Mouse (Mus musculus) stomach, postnatal 0 days (tissue): Measurements from ENCODE around the gene Ankrd40. TPM values are rescaled to one million over a fixed set of nuclear protein-coding genes. Genes with fewer than 3 reads are reported as not detected.

Source experiments
- ATAC-seq: fragments of 200-750 bp; cut with Nextera tagmentation; 2 replicates; pipeline ENCODE4 v1.8.0; 2017; ENCODE audit not compliant: low FRiP score, low TSS enrichment
- DNase-seq: peaks from one replicate; pipeline ENCODE4 v3.0.0-alpha.2; 2016; ENCODE audit warnings: low spot score
- H3K27ac ChIP-seq: fragments of 300-500 bp; sonication (generic); replicated peaks from 2 replicates; pipeline ENCODE4 v1.5.1; 2014; ENCODE audit warnings: mild to moderate bottlenecking, control low read depth
- H3K27me3 ChIP-seq: fragments of 300-500 bp; sonication (generic); 2 replicates; pipeline ENCODE4 v1.6.1; 2014; ENCODE audit warnings: low read length; ENCODE audit not compliant: control insufficient read depth, insufficient read depth
- H3K36me3 ChIP-seq: fragments of 300-500 bp; sonication (generic); 2 replicates; pipeline ENCODE4 v1.6.1; 2014; ENCODE audit warnings: low read length, mixed read lengths; ENCODE audit not compliant: control insufficient read depth, insufficient read depth
- H3K4me1 ChIP-seq: fragments of 300-500 bp; sonication (generic); replicated peaks from 2 replicates; pipeline ENCODE4 v1.6.1; 2014; ENCODE audit warnings: antibody characterized with exemption; ENCODE audit not compliant: control insufficient read depth, insufficient read depth
- H3K4me2 ChIP-seq: fragments of 300-500 bp; sonication (generic); replicated peaks from 2 replicates; pipeline ENCODE4 v1.6.1; 2014; ENCODE audit warnings: low read depth, mild to moderate bottlenecking, control low read depth, moderate library complexity
- H3K4me3 ChIP-seq: fragments of 300-500 bp; sonication (generic); 2 replicates; pipeline ENCODE4 v1.5.1; 2014; ENCODE audit warnings: low read depth, low read length, control low read depth
- H3K9ac ChIP-seq: fragments of 300-500 bp; sonication (generic); 2 replicates; pipeline ENCODE4 v1.6.1; 2014; ENCODE audit warnings: mild to moderate bottlenecking, low read length, control low read depth, mixed read lengths
- H3K9me3 ChIP-seq: fragments of 300-500 bp; sonication (generic); 2 replicates; pipeline ENCODE4 v1.6.1; 2016; ENCODE audit warnings: low read length; ENCODE audit not compliant: control insufficient read depth
- CTCF ChIP-seq: IDR thresholded peaks from 2 replicates; pipeline ENCODE4 v1.5.1; 2016; ENCODE audit warnings: antibody characterized with exemption, low read depth, mild to moderate bottlenecking, moderate library complexity
- EP300 ChIP-seq: optimal IDR thresholded peaks from 2 replicates; pipeline ENCODE3; 2016; ENCODE audit warnings: antibody characterized with exemption
- WGBS: fragments of 180-500 bp; shearing (Covaris S2); extraction: QIAGEN DNeasy Blood & Tissue Kit; methylation state at CpG from one replicate; pipeline ENCODE4 v1.1.7; 2014; 5-methylcytosine and 5-hydroxymethylcytosine counted together
- polyA plus RNA-seq: library from polyadenylated mRNA; unstranded; fragments of >200 nt; fragmentation: Nextera tagmentation; extraction: Ambion mirVana; gene quantifications from 2 replicates; pipeline ENCODE4 v1.2.1, GENCODE M21; 2015

The Ankrd40 gene
- polyA plus RNA-seq, 1 experiment from 2014 or later, result 14.8 TPM

DNA sequence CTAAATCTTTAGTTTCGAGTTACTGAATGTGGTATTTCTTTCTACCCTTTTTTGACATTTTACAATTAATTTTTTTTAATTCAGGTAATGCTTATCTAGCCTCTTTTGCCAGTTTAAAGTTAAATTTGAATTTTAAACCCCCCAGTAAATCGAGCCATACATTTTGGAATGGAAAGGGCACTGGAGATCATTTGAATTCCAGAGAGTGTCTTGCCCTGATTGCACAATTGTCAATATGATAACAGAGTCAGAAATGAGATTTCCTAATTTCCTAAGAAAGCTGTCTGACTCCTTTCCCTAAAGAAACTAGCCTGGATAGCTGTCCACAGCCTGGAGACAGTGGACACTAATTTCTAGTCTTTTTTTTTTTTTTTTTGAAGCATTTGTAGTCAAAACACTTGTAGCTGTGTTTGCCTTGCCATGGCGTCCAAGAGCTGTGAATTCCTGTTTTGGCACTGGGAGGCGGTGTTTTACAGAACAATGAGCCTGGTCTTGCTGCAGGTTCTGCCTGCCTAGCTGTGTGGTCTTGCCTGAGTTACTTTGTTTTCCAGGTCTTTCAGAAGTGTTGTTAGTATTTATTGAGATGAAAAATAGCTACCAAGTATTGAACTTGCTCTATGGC, 1.6 kb downstream of the Ankrd40 start:
- DNase-seq (peak; percentile 66), ATAC-seq (no peak)
- 36% methylated on average over 4 of the region's 4 CpGs for WGBS
- Histone ChIP-seq H3K36me3 (no peaks in the 10 kb centered on the region), H3K9ac (no peak overlapping the region), H3K4me1 (peaks cover 4% of the 10 kb centered on the region; the same call in 1 of the 2 replicates), H3K9me3 (no peaks in the 10 kb centered on the region), H3K4me2 (peak overlapping the region; percentile 1; the same call in 1 of the 2 replicates), H3K27me3 (no peaks in the 10 kb centered on the region), H3K27ac (no peak overlapping the region; the same call in 1 of the 2 replicates), H3K4me3 (no peak overlapping the region)
- peak; percentile 74 for TF ChIP-seq CTCF
- no peak for TF ChIP-seq EP300

DNA sequence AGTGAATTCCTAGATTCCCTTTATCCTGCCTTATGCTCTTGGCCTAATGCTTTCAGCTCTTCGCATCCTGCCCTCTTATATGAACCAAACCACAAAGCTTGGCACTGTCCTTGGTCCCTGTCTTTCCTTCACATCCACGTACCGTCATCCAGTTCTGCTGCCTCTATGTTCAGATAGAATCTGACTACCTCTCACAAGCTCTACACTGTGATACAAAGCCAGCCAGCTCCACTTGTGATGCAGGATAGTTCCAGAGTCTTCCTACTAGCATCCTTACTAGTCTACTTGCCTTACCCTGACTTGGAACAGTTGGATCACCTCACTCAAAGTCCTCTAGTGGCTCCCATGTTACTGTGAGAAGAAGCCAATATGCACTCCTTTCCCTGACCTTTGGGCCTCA, 2.4 kb downstream of the Ankrd40 start:
- 0 out of 2 replicates have a peak overlapping the region, but pooled peaks have one; percentile 20 for H3K27ac ChIP-seq
- H3K27me3 ChIP-seq, result no peaks in the 10 kb centered on the region
- H3K4me3 ChIP-seq, result no peak overlapping the region
- 78% methylated on average over 3 of the region's 3 CpGs for WGBS
- H3K9me3 ChIP-seq, result no peaks in the 10 kb centered on the region
- H3K4me1 ChIP-seq, result peaks cover 4% of the 10 kb centered on the region; the same call in 1 of the 2 replicates
- no peak for DNase-seq
- no peak overlapping the region for H3K9ac ChIP-seq
- TF ChIP-seq EP300, result no peak
- TF ChIP-seq CTCF, result no peak
- no peak for ATAC-seq
- no peaks in the 10 kb centered on the region for H3K36me3 ChIP-seq
- H3K4me2 ChIP-seq, result no peak overlapping the region

DNA sequence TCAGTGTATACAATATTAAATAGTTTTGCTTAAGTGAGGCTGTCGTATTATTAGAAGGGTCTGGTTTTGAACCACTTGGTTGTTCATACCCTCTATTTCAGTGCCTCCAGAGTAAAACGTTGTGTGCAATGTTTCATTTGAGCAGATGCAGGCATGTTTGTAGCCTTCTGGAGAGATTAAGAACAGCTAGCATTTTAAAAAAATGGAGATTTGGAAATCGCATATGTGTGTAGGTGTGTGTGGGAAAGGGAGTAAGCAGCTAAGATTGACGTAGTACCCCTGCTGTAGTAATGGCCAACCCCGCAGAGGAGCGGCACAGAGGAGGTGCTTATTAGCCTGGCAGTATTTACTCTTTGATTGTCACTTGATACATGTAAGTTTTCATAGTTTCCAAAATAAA, 4.9 kb downstream of the Ankrd40 start:
- WGBS, result 64% methylated on average over 6 of the region's 6 CpGs
- no peak for ATAC-seq

DNA sequence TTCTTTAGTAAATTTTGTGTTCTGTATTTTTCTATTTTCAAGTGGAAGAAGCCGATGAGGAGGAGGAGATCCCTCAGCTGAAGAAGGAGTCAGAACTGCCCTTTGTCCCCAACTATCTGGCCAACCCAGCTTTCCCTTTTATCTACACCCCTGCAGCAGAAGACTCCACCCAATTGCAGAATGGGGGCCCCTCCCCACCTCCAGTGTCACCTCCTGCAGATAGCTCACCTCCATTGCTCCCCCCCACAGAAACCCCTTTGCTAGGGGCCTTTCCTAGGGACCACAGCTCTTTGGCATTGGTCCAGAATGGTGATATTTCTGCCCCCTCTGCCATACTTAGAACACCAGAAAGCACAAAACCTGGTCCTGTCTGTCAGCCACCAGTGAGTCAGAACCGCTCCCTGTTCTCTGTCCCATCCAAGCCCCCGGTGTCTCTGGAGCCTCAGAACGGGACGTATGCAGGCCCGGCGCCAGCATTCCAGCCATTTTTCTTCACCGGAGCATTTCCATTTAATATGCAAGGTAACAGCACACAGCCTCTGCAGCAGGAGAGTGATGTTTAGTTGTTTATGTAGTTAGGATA, 6.7 kb downstream of the Ankrd40 start:
- ATAC-seq, result peak; percentile 33; the same call in 1 of the 2 replicates
- no peaks in the 10 kb centered on the region for H3K4me1 ChIP-seq
- H3K4me3 ChIP-seq, result no peak overlapping the region
- 67% methylated on average over 8 of the region's 8 CpGs for WGBS
- no peaks in the 10 kb centered on the region for H3K27me3 ChIP-seq
- H3K9me3 ChIP-seq, result no peaks in the 10 kb centered on the region
- no peak for DNase-seq
- H3K9ac ChIP-seq, result no peak overlapping the region
- TF ChIP-seq EP300 (no peak), CTCF (no peak)
- no peak overlapping the region for H3K27ac ChIP-seq
- peaks cover 7% of the 10 kb centered on the region; the same call in 1 of the 2 replicates for H3K36me3 ChIP-seq
- H3K4me2 ChIP-seq, result no peak overlapping the region

More for the DNA sequence above, 4.9 kb downstream of the Ankrd40 start:
- H3K27me3 ChIP-seq, result no peaks in the 10 kb centered on the region
- no peak overlapping the region for H3K9ac ChIP-seq
- DNase-seq, result no peak
- H3K36me3 ChIP-seq, result 0 out of 2 replicates have a peak, but pooled peaks cover 3% of the 10 kb centered on the region
- no peak overlapping the region for H3K4me3 ChIP-seq
- no peak overlapping the region for H3K4me2 ChIP-seq
- no peak for TF ChIP-seq CTCF
- no peak for TF ChIP-seq EP300
- no peaks in the 10 kb centered on the region for H3K4me1 ChIP-seq
- H3K9me3 ChIP-seq, result no peaks in the 10 kb centered on the region
- H3K27ac ChIP-seq, result no peak overlapping the region

GRCm38 (mm10) chr11:94336551-94336950, 8.8 kb downstream of the Ankrd40 start:
- no peak overlapping the region for H3K27ac ChIP-seq
- no peak overlapping the region for H3K4me2 ChIP-seq
- H3K9me3 ChIP-seq, result no peaks in the 10 kb centered on the region
- no peak overlapping the region for H3K9ac ChIP-seq
- H3K27me3 ChIP-seq, result no peaks in the 10 kb centered on the region
- no peak overlapping the region for H3K4me3 ChIP-seq
- TF ChIP-seq EP300 (no peak), CTCF (no peak)
- ATAC-seq (no peak), DNase-seq (no peak)
- H3K4me1 ChIP-seq, result no peaks in the 10 kb centered on the region
- peaks cover 7% of the 10 kb centered on the region; the same call in 1 of the 2 replicates for H3K36me3 ChIP-seq

- Histone ChIP-seq H3K36me3 (peaks cover 7% of the 10 kb centered on the region; the same call in 1 of the 2 replicates), H3K27me3 (no peaks in the 10 kb centered on the region), H3K9me3 (no peaks in the 10 kb centered on the region), H3K4me1 (0 out of 2 replicates have a peak, but pooled peaks cover 6% of the 10 kb centered on the region), H3K4me2 (no peak overlapping the region), H3K27ac (no peak overlapping the region), H3K9ac (no peak overlapping the region), H3K4me3 (no peak overlapping the region)
- ATAC-seq (no peak), DNase-seq (no peak)
- TF ChIP-seq CTCF (no peak), EP300 (no peak)
- 69% methylated on average over 2 of the region's 2 CpGs for WGBS
Observed at GRCm38 (mm10) chr11:94338347-94338746, 10.5 kb downstream of the Ankrd40 start.
